Mouse (Mus musculus) forebrain, embryonic 11.5 days (tissue): ENCODE measurements at regions not wholly inside any gene's neighbourhood (a gene's known extent, or its start where the extent isn't known, plus 50 kb on each side); places are given as distances from the start of the nearest gene placed in this dataset.

Experiments
- ATAC-seq: fragments of 200-750 bp; cut with Nextera tagmentation; replicated peaks from 2 replicates; pipeline ENCODE4 v1.8.0; 2017; ENCODE audit warnings: moderate TSS enrichment; ENCODE audit not compliant: low FRiP score
- DNase-seq: peaks from one replicate; pipeline ENCODE4 v3.0.0-alpha.2; 2017; ENCODE audit warnings: low spot score
- H3K27ac ChIP-seq: fragments of 300-500 bp; sonication (generic); 2 replicates; pipeline ENCODE4 v1.5.1; 2014; ENCODE audit warnings: low read depth, low read length
- H3K27me3 ChIP-seq: fragments of 300-500 bp; sonication (generic); 2 replicates; pipeline ENCODE4 v1.6.1; 2014; ENCODE audit warnings: mild to moderate bottlenecking, low read length, mixed read lengths; ENCODE audit not compliant: control insufficient read depth, insufficient read depth
- H3K36me3 ChIP-seq: fragments of 300-500 bp; sonication (generic); 2 replicates; pipeline ENCODE4 v1.6.1; 2014; ENCODE audit warnings: mild to moderate bottlenecking, low read length, moderate library complexity, mixed read lengths; ENCODE audit not compliant: control insufficient read depth, insufficient read depth
- H3K4me1 ChIP-seq: fragments of 300-500 bp; sonication (generic); replicated peaks from 2 replicates; pipeline ENCODE4 v1.6.1; 2014; ENCODE audit warnings: low read length, mixed read lengths; ENCODE audit not compliant: control insufficient read depth, insufficient read depth
- H3K4me2 ChIP-seq: fragments of 300-500 bp; sonication (generic); 2 replicates; pipeline ENCODE4 v1.6.1; 2014; ENCODE audit warnings: low read depth, mild to moderate bottlenecking, low read length, moderate library complexity, mixed read lengths; ENCODE audit not compliant: severe bottlenecking
- H3K4me3 ChIP-seq: fragments of 300-500 bp; sonication (generic); 2 replicates; pipeline ENCODE4 v1.5.1; 2014; ENCODE audit warnings: low read depth, low read length
- H3K9ac ChIP-seq: fragments of 300-500 bp; sonication (generic); 2 replicates; pipeline ENCODE4 v1.6.1; 2014; ENCODE audit warnings: low read length
- H3K9me3 ChIP-seq: fragments of 300-500 bp; sonication (generic); 2 replicates; pipeline ENCODE4 v1.6.1; 2016; ENCODE audit warnings: low read length, mixed read lengths; ENCODE audit not compliant: control insufficient read depth
- WGBS: fragments of 180-500 bp; shearing (Covaris S2); extraction: QIAGEN DNeasy Blood & Tissue Kit; methylation state at CpG from one replicate; pipeline ENCODE4 v1.1.7; 2014; 5-methylcytosine and 5-hydroxymethylcytosine counted together

- H3K27ac ChIP-seq, result no peak overlapping the region
These were observed 180.8 kb downstream of the Cdc5l start for GRCm38 (mm10) chr17:45252593-45253230.

GRCm38 (mm10) chr17:45251034-45251730 lies 182.4 kb downstream of the Cdc5l start:
- H3K27ac ChIP-seq, result no peak overlapping the region
- WGBS, result 28% methylated on average over 22 of the region's 22 CpGs
- H3K4me2 ChIP-seq, result peak overlapping the region; percentile 44
- ATAC-seq (peak; percentile 74), DNase-seq (peak; percentile 88)
- no peaks in the 10 kb centered on the region for H3K36me3 ChIP-seq
- no peak overlapping the region for H3K4me3 ChIP-seq
- no peaks in the 10 kb centered on the region for H3K27me3 ChIP-seq
- H3K9me3 ChIP-seq, result no peaks in the 10 kb centered on the region
- H3K9ac ChIP-seq, result no peak overlapping the region; the same call in 1 of the 2 replicates
- H3K4me1 ChIP-seq, result no peaks in the 10 kb centered on the region; the same call in 1 of the 2 replicates

More at GRCm38 (mm10) chr17:45252593-45253230, 180.8 kb downstream of the Cdc5l start:
- Histone ChIP-seq H3K27me3 (no peaks in the 10 kb centered on the region), H3K9me3 (no peaks in the 10 kb centered on the region), H3K4me1 (no peaks in the 10 kb centered on the region; the same call in 1 of the 2 replicates), H3K9ac (no peak overlapping the region), H3K4me2 (no peak overlapping the region), H3K4me3 (no peak overlapping the region), H3K36me3 (no peaks in the 10 kb centered on the region)
- no peak for DNase-seq
- WGBS, result 82% methylated on average over 15 of the region's 15 CpGs
- ATAC-seq, result no peak

- 76% methylated on average over 10 of the region's 10 CpGs for WGBS
- Histone ChIP-seq H3K9me3 (no peaks in the 10 kb centered on the region), H3K4me3 (no peak overlapping the region), H3K9ac (no peak overlapping the region), H3K4me2 (no peak overlapping the region), H3K4me1 (no peaks in the 10 kb centered on the region; the same call in 1 of the 2 replicates), H3K36me3 (no peaks in the 10 kb centered on the region), H3K27me3 (no peaks in the 10 kb centered on the region), H3K27ac (no peak overlapping the region)
- DNase-seq (no peak), ATAC-seq (no peak)
These were observed 183.1 kb downstream of the Cdc5l start for GRCm38 (mm10) chr17:45250450-45250849.

- 88% methylated on average over 29 of the region's 29 CpGs for WGBS
- no peak overlapping the region for H3K27ac ChIP-seq
- DNase-seq, result no peak
- no peaks in the 10 kb centered on the region for H3K27me3 ChIP-seq
- no peak overlapping the region for H3K4me3 ChIP-seq
- H3K9ac ChIP-seq, result no peak overlapping the region
- H3K4me1 ChIP-seq, result no peaks in the 10 kb centered on the region; the same call in 1 of the 2 replicates
- no peak overlapping the region for H3K4me2 ChIP-seq
- H3K9me3 ChIP-seq, result no peaks in the 10 kb centered on the region
- no peaks in the 10 kb centered on the region for H3K36me3 ChIP-seq
- no peak for ATAC-seq
These were observed 186.1 kb downstream of the Cdc5l start for GRCm38 (mm10) chr17:45247142-45248137.

- Histone ChIP-seq H3K27me3 (no peaks in the 10 kb centered on the region), H3K4me2 (no peak overlapping the region), H3K4me3 (no peak overlapping the region), H3K27ac (no peak overlapping the region), H3K9ac (no peak overlapping the region), H3K4me1 (no peaks in the 10 kb centered on the region), H3K36me3 (no peaks in the 10 kb centered on the region), H3K9me3 (no peaks in the 10 kb centered on the region)
- ATAC-seq, result no peak
- DNase-seq, result no peak
- 84% methylated on average over 10 of the region's 10 CpGs for WGBS
These were observed 188.7 kb downstream of the Cdc5l start for GRCm38 (mm10) chr17:45244870-45245269.

GRCm38 (mm10) chr17:45243103-45243502 lies 190.4 kb downstream of the Cdc5l start:
- Histone ChIP-seq H3K4me2 (no peak overlapping the region), H3K4me3 (no peak overlapping the region), H3K9me3 (no peaks in the 10 kb centered on the region), H3K9ac (no peak overlapping the region), H3K27ac (no peak overlapping the region), H3K36me3 (no peaks in the 10 kb centered on the region), H3K4me1 (no peaks in the 10 kb centered on the region), H3K27me3 (no peaks in the 10 kb centered on the region)
- 76% methylated on average over 7 of the region's 7 CpGs for WGBS
- ATAC-seq, result no peak
- no peak for DNase-seq

- Histone ChIP-seq H3K4me1 (no peaks in the 10 kb centered on the region), H3K27me3 (no peaks in the 10 kb centered on the region), H3K4me3 (no peak overlapping the region), H3K9me3 (peaks cover 2% of the 10 kb centered on the region; the same call in 1 of the 2 replicates), H3K36me3 (no peaks in the 10 kb centered on the region), H3K9ac (no peak overlapping the region), H3K27ac (no peak overlapping the region), H3K4me2 (no peak overlapping the region)
- 88% methylated on average over 6 of the region's 6 CpGs for WGBS
- no peak for DNase-seq
- ATAC-seq, result no peak
These were observed 191.5 kb downstream of the Cdc5l start for GRCm38 (mm10) chr17:45242076-45242475.

- 32% methylated on average over 7 of the region's 7 CpGs for WGBS
- Histone ChIP-seq H3K9ac (no peak overlapping the region), H3K4me2 (no peak overlapping the region), H3K4me3 (no peak overlapping the region), H3K36me3 (no peaks in the 10 kb centered on the region), H3K27me3 (no peaks in the 10 kb centered on the region), H3K27ac (no peak overlapping the region), H3K4me1 (no peaks in the 10 kb centered on the region), H3K9me3 (peaks cover 5% of the 10 kb centered on the region; the same call in 1 of the 2 replicates)
- DNase-seq (no peak), ATAC-seq (no peak)
These were observed 192.5 kb downstream of the Cdc5l start for GRCm38 (mm10) chr17:45240963-45241543.
